Mouse (Mus musculus): ENCODE measurements around the gene Tns4.

The Tns4 gene

GRCm38 (mm10) chr11:99089077-99089601 lies at the start of gene Tns4:
Gene Tns4 (minus strand): TSS chr11:99089306.
- DNase-seq, result no peak

- DNase-seq, result no peak
Measured at GRCm38 (mm10) chr11:99137385-99137784, 48.3 kb upstream of the Tns4 start.

DNA sequence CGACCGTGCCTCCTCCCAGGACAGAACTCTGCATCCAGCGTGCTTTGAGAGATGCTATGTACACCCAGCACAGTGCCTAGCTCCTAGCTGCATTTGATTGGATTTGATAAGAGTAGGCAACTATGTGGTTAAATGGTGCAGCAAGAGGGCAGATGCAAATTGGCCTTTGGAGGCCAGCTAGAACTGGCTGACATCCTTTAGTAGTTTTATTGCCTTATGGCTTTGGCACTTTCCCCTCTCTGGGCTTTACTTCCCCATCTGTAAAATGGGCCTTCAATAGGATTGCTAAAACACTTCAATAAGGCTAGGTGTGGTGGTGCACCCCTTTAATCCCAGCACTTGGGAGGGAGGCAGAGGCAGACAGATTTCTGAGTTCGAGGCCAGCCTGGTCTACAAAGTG lies 47.9 kb upstream of the Tns4 start:
- no peak for DNase-seq

GRCm38 (mm10) chr11:99136361-99136760 lies 47.3 kb upstream of the Tns4 start:
- DNase-seq, result peak; percentile 90

DNA sequence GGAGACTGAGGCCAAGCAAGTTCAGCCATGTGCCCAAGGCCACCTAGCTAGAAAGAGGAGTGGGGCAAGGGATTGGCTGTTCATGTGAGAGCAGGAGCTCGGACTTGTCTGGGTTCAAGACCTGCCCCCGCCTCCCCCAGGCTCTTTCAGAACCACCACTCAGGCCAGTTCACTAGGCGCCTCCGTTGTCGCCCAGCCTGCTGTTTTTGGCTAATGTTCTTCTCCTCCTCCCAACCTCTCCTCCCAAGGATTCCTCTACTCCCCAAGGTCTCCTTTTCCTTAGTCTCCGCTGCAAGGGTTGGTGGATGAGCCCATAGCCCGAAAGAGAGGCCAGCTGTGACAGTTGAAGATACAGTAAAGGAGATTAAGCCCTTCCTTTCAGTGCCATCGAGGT lies 45.9 kb upstream of the Tns4 start:
- peak; percentile 36 for DNase-seq

DNA sequence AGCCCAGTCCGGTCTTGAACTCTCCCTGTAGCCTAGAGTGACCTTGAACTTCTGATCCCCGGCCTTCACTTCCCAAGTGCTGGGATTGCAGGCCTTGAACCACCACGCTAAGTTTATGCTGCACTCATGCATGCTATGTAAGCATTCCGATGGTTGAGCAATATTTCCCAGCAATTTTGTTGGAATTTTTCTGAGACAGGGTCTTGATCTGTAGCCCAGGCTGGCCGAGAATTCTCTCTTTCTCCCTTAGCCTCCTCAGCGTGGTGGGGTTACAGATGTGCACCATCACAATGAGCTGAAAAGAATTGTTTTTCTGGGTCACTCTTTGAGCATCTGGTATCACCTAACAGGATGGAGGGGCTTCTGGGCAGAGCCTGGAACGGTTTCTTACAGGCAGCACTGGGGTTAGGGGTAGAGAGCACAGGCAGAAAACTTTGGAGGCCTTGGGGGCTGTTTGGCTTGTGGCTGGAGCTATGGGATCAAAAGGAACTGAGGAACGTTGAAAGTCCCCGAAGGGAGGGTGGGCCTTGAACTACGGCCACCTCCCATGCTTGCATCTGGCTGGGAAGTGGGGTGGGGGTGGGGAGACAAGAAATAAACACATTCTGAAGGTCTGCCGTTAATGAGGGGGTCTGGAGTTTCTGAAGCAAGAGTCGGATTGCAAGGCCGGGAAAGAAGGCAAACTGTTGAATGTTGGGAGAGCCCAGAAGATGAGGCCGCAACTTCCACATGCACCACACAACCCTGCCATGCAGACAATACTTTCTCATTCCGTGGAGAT lies 45.4 kb upstream of the Tns4 start:
- peak; percentile 14 for DNase-seq

- DNase-seq, result no peak
Measured at GRCm38 (mm10) chr11:99133285-99133897, 44.3 kb upstream of the Tns4 start.

DNA sequence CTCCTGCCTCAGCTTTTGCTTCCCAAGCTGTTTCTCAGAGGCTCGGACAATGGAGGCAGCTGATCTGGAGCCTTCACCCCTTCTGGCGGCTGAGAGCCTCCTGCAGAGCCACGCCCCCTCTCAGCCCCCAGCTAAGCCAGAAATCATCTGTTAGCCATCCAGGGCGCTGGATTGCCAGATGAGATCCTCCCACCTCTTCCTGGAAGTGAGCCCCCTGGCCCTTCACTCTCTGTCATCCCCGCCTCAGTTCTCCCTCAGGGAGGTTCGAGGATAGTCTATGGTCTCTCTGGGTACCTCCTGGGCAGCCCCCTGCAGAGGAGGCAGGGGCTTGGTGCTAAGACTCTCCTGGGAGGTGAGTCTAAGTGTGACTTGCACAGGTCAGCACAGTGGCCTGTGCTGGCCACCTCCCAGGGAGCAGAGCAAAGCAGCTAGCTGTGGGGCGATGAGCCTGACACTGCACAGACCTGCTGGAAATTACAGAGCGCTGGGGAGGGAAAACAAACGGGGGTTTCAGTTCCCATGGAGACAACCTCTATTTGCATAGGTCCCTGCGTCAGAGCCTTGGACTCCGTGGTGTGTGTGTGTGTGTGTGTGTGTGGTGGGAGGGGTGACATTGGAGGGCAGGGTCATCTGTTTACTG lies 43.1 kb upstream of the Tns4 start:
- DNase-seq, result no peak

GRCm38 (mm10) chr11:99131463-99131840 lies 42.3 kb upstream of the Tns4 start:
- DNase-seq, result no peak

DNA sequence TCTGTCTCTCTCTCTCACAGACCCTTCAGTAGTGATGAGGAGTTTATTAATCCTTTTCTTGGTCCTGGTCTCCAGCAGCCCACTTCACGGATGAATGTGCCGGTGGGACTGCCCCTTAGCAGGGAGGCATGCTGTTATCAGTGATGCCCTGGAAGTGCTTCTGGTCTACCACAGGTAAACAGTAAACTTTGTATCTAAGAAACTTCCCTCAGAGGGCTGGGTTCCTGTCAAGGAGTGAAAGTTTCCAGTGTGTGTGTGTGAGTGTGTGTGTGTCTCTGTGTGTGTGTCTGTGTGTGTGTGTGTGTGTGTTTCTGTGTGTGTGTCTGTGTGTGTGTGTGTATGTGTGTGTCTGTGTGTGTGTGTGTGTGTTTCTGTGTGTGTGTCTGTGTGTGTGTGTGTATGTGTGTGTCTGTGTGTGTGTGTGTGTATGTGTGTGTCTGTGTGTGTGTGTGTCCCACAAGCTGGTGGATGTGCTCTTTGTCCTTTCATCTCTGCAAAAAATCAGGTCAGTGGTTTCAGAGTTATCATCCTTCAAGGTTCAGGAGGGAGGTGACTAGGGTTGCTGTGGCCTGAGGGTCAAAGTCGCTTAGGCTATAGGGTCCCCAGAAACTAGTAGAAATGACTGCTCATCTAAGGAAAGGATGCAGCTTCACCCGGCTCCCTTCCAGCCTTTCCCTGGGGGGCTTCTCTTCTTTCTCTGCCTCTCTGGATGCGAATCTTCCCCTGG lies 41.8 kb upstream of the Tns4 start:
- DNase-seq, result no peak

DNA sequence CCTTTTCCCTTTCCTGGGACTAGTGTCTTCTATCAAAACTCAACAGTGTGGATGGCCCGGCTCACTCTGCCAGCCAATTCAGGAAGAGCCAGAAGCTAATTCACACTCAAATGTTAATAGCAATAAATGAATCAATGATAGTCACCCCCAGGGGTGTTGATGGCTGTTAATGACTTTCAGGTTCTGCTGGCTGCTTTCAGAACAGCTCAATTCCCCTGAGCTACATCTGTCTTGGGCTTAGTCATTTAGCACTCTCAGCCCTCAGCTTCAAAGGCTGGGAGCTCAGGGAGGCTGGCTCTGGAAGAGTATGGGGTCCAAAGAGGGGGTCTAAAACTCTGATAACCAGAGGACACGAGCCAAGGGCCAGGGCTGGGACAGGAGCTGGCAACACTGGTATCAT lies 40.2 kb upstream of the Tns4 start:
- DNase-seq, result no peak

- no peak for DNase-seq
Measured at GRCm38 (mm10) chr11:99127785-99128682, 38.9 kb upstream of the Tns4 start.

DNA sequence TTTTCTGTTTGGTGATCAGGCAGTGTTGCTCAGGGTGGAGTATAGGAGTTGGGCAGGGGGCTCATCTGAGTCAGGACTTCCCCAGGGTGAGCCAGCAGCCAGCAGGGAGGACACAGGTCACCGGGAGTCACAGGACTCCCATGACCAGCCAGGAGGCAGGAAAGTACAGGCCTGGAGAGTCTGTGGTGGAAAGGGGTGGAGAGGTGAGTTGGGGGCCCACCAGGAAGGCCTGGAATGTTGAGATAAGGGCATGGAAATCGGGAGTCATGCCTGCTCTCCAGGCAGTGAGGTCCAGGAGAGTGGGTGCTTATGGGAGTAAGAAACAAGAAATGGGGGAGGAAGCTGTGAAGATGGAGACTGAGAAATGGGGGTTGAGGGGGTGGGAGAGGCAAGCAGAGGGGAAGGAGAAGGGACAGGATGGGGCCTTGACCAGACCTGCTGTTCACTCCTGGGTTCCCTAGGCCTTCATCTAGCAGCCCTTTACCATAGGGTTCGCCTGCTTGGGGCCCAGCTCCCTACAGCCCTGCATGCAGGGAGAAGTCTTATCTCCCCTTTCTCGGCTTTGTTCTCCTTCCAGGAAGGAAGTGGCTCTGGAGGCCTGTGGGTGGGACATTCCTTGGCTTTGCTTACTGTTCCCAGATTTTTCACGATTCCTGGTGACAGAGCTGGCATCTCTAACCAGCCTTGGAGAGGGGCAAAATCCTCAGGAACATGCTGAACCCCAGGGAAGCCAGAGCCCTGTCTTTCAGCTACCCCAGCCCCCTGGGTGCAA lies 37.6 kb upstream of the Tns4 start:
- DNase-seq, result no peak

DNA sequence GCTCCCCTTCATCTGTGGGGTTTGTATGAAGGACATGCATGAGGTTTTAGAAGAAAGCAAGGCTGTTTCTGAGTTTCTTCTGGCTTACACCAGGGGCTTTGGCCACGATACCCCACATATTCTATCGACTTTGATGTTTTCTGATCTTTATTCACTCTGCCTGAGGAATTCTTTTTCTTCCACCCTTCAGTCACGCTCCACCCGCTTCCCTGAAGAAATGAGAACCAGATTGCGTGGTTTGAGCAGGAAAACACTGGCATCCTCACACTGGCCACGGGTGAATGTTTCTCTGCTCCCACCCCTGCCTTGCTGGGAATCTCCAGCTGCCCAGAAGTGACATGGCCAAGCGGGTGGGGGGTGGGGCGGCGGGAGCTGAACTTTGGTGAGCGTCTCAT lies 35.5 kb upstream of the Tns4 start:
- DNase-seq, result no peak

DNA sequence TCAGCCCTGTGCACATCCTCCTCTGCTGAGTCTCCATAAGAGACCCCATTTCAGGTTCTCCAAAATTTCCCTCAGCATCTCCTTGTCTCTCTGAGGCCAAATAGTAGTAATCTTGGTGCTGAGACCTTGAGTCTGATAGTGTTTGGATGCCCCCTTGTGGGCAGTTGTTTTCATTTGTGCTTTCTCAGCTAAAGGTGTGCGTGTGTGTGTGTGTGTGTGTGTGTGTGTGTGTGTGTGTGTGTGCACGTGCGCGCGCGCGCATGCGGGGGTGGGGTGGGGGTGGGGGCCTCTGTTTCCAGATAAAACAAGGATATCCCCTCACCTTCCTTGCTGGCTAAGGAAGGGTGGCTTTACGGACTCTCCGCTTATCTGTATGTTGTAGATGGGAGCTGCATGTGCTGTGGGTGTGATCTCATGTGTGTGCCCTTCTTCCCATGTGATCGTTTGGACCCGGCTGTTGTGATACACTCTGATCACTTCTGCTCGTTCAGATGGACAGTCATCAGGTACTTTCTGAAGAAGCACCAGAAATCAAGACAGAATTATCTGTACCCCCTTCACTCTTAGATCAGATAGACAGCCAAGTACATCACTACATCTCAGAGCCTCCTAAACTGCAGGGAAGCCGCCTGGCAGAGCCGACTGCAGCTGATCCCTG lies 35.0 kb upstream of the Tns4 start:
- peak; percentile 76 for DNase-seq

DNA sequence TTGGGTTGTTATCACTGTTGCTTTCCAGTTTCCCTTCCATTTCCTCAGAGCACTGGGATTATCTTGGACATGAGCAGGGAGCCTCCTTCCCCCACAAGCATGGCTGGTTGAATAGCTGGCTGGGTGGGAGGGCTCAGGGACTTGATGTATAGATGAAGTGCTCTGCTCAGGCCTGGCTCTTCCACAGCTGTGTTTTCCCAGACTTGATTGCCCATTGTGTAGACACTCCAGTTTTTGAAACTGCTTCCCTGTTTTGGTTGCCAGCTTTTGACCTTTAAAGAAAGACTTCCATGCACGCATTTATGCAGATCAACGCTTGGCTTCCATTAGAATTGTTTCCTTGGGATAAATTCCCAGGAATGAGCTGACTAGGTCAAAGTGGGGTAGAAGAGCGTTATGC lies 33.6 kb upstream of the Tns4 start:
- DNase-seq, result no peak

DNA sequence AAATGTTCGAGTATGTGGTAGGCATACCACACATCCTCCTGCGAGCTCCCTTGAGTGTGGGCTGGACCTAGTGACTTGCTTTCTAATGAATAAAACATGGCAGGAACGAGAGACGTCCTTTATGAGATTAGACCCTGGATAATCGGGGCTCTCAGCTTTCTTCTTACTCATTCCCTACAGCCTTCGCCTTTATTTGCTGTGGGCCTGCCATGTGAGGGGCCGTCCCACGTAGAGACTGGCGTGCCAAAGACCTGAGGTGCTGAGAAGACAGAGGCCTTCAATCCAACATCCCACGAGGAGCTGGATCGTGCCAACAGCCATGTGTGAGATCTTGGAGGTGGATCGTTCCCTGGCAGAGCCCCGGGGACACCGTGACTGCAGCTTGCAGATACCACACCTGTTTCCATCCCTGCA lies 32.1 kb upstream of the Tns4 start:
- DNase-seq, result no peak

DNA sequence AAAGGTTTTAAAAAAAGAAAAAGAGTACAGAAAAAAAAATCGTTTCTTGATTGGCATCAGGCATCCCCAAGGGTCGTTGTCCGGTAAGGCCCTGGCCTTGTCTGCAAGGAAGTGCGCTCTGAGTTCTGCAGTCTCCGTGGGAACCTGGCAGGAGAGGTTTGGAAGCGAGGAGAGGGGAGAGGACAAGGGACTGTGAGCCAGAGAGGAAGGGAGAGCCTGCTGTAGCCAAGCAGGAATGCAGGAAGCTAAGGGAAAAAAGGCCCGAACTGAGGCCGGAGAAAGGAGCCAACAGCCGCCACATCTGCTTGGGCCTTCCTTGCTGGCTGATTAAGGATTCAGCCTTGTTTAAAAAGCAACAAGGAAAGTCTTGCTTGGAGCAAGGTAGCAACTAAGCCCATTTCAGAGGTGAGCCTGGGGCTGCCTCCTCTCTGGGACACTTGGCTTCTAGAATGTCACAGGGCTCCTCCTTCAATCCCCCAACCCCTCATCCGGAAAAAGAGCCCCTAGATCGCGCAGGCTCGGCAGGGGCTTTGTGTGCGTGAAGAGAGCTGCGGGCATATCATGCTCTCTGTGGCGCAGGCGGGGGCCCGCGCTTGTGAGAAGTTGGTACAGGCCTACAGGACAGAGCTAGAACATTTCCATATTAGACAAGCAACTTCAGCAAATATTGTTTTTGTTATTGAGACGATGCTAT lies 31.6 kb upstream of the Tns4 start:
- no peak for DNase-seq

GRCm38 (mm10) chr11:99118963-99119362 lies 29.9 kb upstream of the Tns4 start:
- DNase-seq, result no peak

DNA sequence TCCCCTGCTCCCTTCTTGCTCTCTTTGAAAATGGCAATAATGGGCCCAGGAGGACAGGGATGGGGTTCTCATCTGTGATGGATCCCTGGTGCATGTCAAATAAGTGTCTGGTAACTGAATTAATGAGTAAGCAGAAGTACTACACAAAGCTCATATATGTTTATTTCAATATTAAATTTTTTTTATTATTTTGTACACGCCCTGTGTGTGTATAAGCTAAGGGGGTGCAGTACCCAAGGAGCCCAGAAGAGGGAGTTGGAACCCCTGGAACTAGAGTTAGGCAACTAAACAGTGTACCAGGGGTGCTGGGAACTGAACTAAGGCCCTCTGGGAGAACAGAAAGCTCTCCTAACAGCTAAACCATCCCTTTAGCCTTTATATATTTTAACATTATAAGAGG lies 29.3 kb upstream of the Tns4 start:
- DNase-seq, result no peak

Measured in thymus, postnatal 25 days (tissue).